Mouse (Mus musculus): Measurements from ENCODE around the gene Shisa7. TPM values are rescaled to one million over a fixed set of nuclear protein-coding genes. Genes with fewer than 3 reads are reported as not detected.
A peak's percentile ranks its signal among the peaks of the same experiment; 100 is the strongest.
"Not testable (repeated sequence)": the region's sequence is repeated elsewhere in the genome, so short reads cannot be mapped to it uniquely, and the experiment has no call there.

Shisa7 gene
- polyA plus RNA-seq, 1 experiment from 2014 or later = not detected

GRCm38 (mm10) chr7:4820925-4821324 is 23.6 kb downstream of the Shisa7 start:
- not testable (repeated sequence) for H3K36me3 ChIP-seq; H3K9me3 ChIP-seq (replicated peaks); H3K27me3 ChIP-seq; H3K4me3 ChIP-seq (replicated peaks); H3K9ac ChIP-seq; H3K27ac ChIP-seq; DNase-seq; H3K4me2 ChIP-seq; ATAC-seq (ENCODE audit: low read depth); H3K4me1 ChIP-seq (replicated peaks)
- WGBS (ENCODE audit: insufficient replicate concordance) = 71% methylated on average over 7 of the region's 7 CpGs

GRCm38 (mm10) chr7:4816559-4816958 is 27.9 kb downstream of the Shisa7 start:
- H3K27me3 ChIP-seq = no peaks in the 10 kb centered on the region
- no peak overlapping the region for H3K4me3 ChIP-seq (replicated peaks)
- ATAC-seq (ENCODE audit: low read depth) = no peak
- no peaks in the 10 kb centered on the region for H3K36me3 ChIP-seq
- no peak for DNase-seq
- H3K4me1 ChIP-seq (replicated peaks) = peaks cover 7% of the 10 kb centered on the region
- H3K27ac ChIP-seq = no peak overlapping the region
- no peak overlapping the region for H3K4me2 ChIP-seq
- no peak overlapping the region for H3K9ac ChIP-seq
- H3K9me3 ChIP-seq (replicated peaks) = no peaks in the 10 kb centered on the region

GRCm38 (mm10) chr7:4813105-4813791 is 31.2 kb downstream of the Shisa7 start:
- peaks cover 33% of the 10 kb centered on the region for H3K36me3 ChIP-seq
- H3K9me3 ChIP-seq (replicated peaks) = no peaks in the 10 kb centered on the region
- peak overlapping the region; percentile 88 for H3K4me3 ChIP-seq (replicated peaks)
- no peaks in the 10 kb centered on the region for H3K27me3 ChIP-seq
- no peak for ATAC-seq (ENCODE audit: low read depth)
- H3K4me2 ChIP-seq = peak overlapping the region; percentile 89
- peak overlapping the region; percentile 80 for H3K9ac ChIP-seq
- peak overlapping the region; percentile 92 for H3K27ac ChIP-seq
- no peak for DNase-seq
- 11% methylated on average over 8 of the region's 8 CpGs for WGBS (ENCODE audit: insufficient replicate concordance)
- peaks cover 37% of the 10 kb centered on the region for H3K4me1 ChIP-seq (replicated peaks)

- WGBS (ENCODE audit: insufficient replicate concordance) = 0% methylated on average over 62 of the region's 62 CpGs
These were observed 32.0 kb downstream of the Shisa7 start, which contains the start of gene Ube2s for GRCm38 (mm10) chr7:4812303-4813104. Ube2s (minus strand) TSS chr7:4812590.

GRCm38 (mm10) chr7:4811842-4812302 is 32.6 kb downstream of the Shisa7 start:
- Histone ChIP-seq H3K9me3 (replicated peaks) (no peaks in the 10 kb centered on the region), H3K4me2 (peak overlapping the region; percentile 89), H3K27ac (peak overlapping the region; percentile 92), H3K4me3 (replicated peaks) (peak overlapping the region; percentile 88), H3K36me3 (peaks cover 44% of the 10 kb centered on the region), H3K27me3 (no peaks in the 10 kb centered on the region), H3K4me1 (replicated peaks) (peaks cover 48% of the 10 kb centered on the region), H3K9ac (peak overlapping the region; percentile 100)
- WGBS (ENCODE audit: insufficient replicate concordance) = 1% methylated on average over 30 of the region's 36 CpGs
- ATAC-seq (ENCODE audit: low read depth) (no peak; the same call in 1 of the 2 replicates), DNase-seq (no peak)

More at GRCm38 (mm10) chr7:4812303-4813104, 32.0 kb downstream of the Shisa7 start, which contains the start of gene Ube2s:
- peak within 1 kb of the TSS; percentile 88 for H3K4me3 ChIP-seq (replicated peaks)
- H3K9me3 ChIP-seq (replicated peaks) = no peaks in the 10 kb centered on the region
- ATAC-seq (ENCODE audit: low read depth) (peak; percentile 98), DNase-seq (peak; percentile 98)
- H3K36me3 ChIP-seq = peaks cover 37% of the 10 kb centered on the region
- peak within 1 kb of the TSS; percentile 92 for H3K27ac ChIP-seq
- peak within 1 kb of the TSS; percentile 100 for H3K9ac ChIP-seq
- no peaks in the 10 kb centered on the region for H3K27me3 ChIP-seq
- peak within 1 kb of the TSS; percentile 89 for H3K4me2 ChIP-seq
- H3K4me1 ChIP-seq (replicated peaks) = peaks cover 41% of the 10 kb centered on the region

GRCm38 (mm10) chr7:4811131-4811530 is 33.4 kb downstream of the Shisa7 start:
- Histone ChIP-seq H3K36me3 (peaks cover 51% of the 10 kb centered on the region), H3K4me2 (peak overlapping the region; percentile 89), H3K27ac (peak overlapping the region; percentile 92), H3K4me1 (replicated peaks) (peaks cover 55% of the 10 kb centered on the region), H3K4me3 (replicated peaks) (peak overlapping the region; percentile 88), H3K9ac (peak overlapping the region; percentile 100)
- not testable (repeated sequence) for H3K9me3 ChIP-seq (replicated peaks); ATAC-seq (ENCODE audit: low read depth); H3K27me3 ChIP-seq; DNase-seq
- 15% methylated on average over 10 of the region's 10 CpGs for WGBS (ENCODE audit: insufficient replicate concordance)

GRCm38 (mm10) chr7:4806716-4807115 is 37.8 kb downstream of the Shisa7 start:
- H3K4me1 ChIP-seq (replicated peaks) = peaks cover 50% of the 10 kb centered on the region
- H3K4me2 ChIP-seq = peak overlapping the region; percentile 31
- peak overlapping the region; percentile 7; the same call in 1 of the 2 replicates for H3K9ac ChIP-seq
- H3K36me3 ChIP-seq = peaks cover 84% of the 10 kb centered on the region
- DNase-seq (peak; percentile 70), ATAC-seq (ENCODE audit: low read depth) (peak; percentile 85)
- no peaks in the 10 kb centered on the region for H3K27me3 ChIP-seq
- H3K9me3 ChIP-seq (replicated peaks) = no peaks in the 10 kb centered on the region
- WGBS (ENCODE audit: insufficient replicate concordance) = 39% methylated on average over 7 of the region's 7 CpGs
- H3K27ac ChIP-seq = peak overlapping the region; percentile 86
- H3K4me3 ChIP-seq (replicated peaks) = 0 out of 2 replicates have a peak overlapping the region, but pooled peaks have one; percentile 2

- no peaks in the 10 kb centered on the region for H3K27me3 ChIP-seq
- H3K4me3 ChIP-seq (replicated peaks) = no peak overlapping the region
- H3K9ac ChIP-seq = no peak overlapping the region
- H3K27ac ChIP-seq = no peak overlapping the region
- DNase-seq = no peak
- no peak for ATAC-seq (ENCODE audit: low read depth)
- H3K4me1 ChIP-seq (replicated peaks) = peaks cover 13% of the 10 kb centered on the region
- no peaks in the 10 kb centered on the region for H3K9me3 ChIP-seq (replicated peaks)
- no peak overlapping the region for H3K4me2 ChIP-seq
- H3K36me3 ChIP-seq = peaks cover 64% of the 10 kb centered on the region
These were observed 42.2 kb downstream of the Shisa7 start for GRCm38 (mm10) chr7:4802247-4802646.

GRCm38 (mm10) chr7:4795767-4796433 is 48.6 kb downstream of the Shisa7 start:
- Histone ChIP-seq H3K36me3 (peaks cover 53% of the 10 kb centered on the region), H3K9ac (no peak overlapping the region), H3K4me2 (no peak overlapping the region), H3K4me1 (replicated peaks) (peaks cover 35% of the 10 kb centered on the region), H3K4me3 (replicated peaks) (no peak overlapping the region), H3K27ac (no peak overlapping the region; the same call in none of the 2 replicates), H3K9me3 (replicated peaks) (no peaks in the 10 kb centered on the region), H3K27me3 (no peaks in the 10 kb centered on the region)
- ATAC-seq (ENCODE audit: low read depth) = no peak
- 66% methylated on average over 7 of the region's 7 CpGs for WGBS (ENCODE audit: insufficient replicate concordance)
- no peak for DNase-seq

- 0 out of 2 replicates have a peak, but pooled peaks have one; percentile 4 for ATAC-seq (ENCODE audit: low read depth)
- no peak for DNase-seq
These were observed 49.8 kb downstream of the Shisa7 start for GRCm38 (mm10) chr7:4794631-4795168.

GRCm38 (mm10) chr7:4793674-4794073 is 50.8 kb downstream of the Shisa7 start:
- Histone ChIP-seq H3K9me3 (replicated peaks) (no peaks in the 10 kb centered on the region), H3K4me2 (peak overlapping the region; percentile 82), H3K9ac (peak overlapping the region; percentile 96), H3K36me3 (peaks cover 47% of the 10 kb centered on the region), H3K27me3 (no peaks in the 10 kb centered on the region), H3K4me3 (replicated peaks) (peak overlapping the region; percentile 92), H3K27ac (peak overlapping the region; percentile 95), H3K4me1 (replicated peaks) (peaks cover 49% of the 10 kb centered on the region)
- ATAC-seq (ENCODE audit: low read depth) (no peak), DNase-seq (no peak)
- 23% methylated on average over 4 of the region's 4 CpGs for WGBS (ENCODE audit: insufficient replicate concordance)

More at GRCm38 (mm10) chr7:4794631-4795168, 49.8 kb downstream of the Shisa7 start:
- H3K4me2 ChIP-seq = peak overlapping the region; percentile 82
- peaks cover 53% of the 10 kb centered on the region for H3K36me3 ChIP-seq
- peak overlapping the region; percentile 96 for H3K9ac ChIP-seq
- no peaks in the 10 kb centered on the region for H3K27me3 ChIP-seq
- peak overlapping the region; percentile 92 for H3K4me3 ChIP-seq (replicated peaks)
- peak overlapping the region; percentile 95 for H3K27ac ChIP-seq
- peaks cover 41% of the 10 kb centered on the region for H3K4me1 ChIP-seq (replicated peaks)
- 50% methylated on average over 3 of the region's 3 CpGs for WGBS (ENCODE audit: insufficient replicate concordance)
- no peaks in the 10 kb centered on the region for H3K9me3 ChIP-seq (replicated peaks)
